Mouse (Mus musculus): Measurements from ENCODE around the gene Syt1. TPM values are rescaled to one million over a fixed set of nuclear protein-coding genes. Genes with fewer than 3 reads are reported as not detected.

The Syt1 gene
- polyA plus RNA-seq, 1 experiment: 0.67 TPM

GRCm38 (mm10) chr10:108483991-108484390 lies 526.8 kb downstream of the Syt1 start:
- H3K27ac ChIP-seq (ENCODE audit: insufficient read depth, low read depth, low read length): no peak overlapping the region

GRCm38 (mm10) chr10:108480146-108480850 lies 530.5 kb downstream of the Syt1 start:
- Histone ChIP-seq H3K36me3 (ENCODE audit: control insufficient read depth, insufficient read depth, low read length) (no peaks in the 10 kb centered on the region), H3K27ac (ENCODE audit: insufficient read depth, low read depth, low read length) (no peak overlapping the region), H3K4me1 (ENCODE audit: control insufficient read depth, insufficient read depth, insufficient read length, low read length) (no peaks in the 10 kb centered on the region), H3K27me3 (ENCODE audit: control insufficient read depth, insufficient read depth, low read length) (no peaks in the 10 kb centered on the region), H3K4me3 (ENCODE audit: low read depth, low read length) (no peak overlapping the region)
- WGBS: 87% methylated on average over 11 of the region's 11 CpGs
- TF ChIP-seq POLR2A (IDR thresholded peaks at IDR 0.05; ENCODE audit: low read depth, low read length) (no peak), CTCF (IDR thresholded peaks at IDR 0.05; ENCODE audit: extremely low read depth, insufficient read length, insufficient replicate concordance, low read depth, low read length) (no peak)

More at GRCm38 (mm10) chr10:108483991-108484390, 526.8 kb downstream of the Syt1 start:
- Histone ChIP-seq H3K4me3 (ENCODE audit: low read depth, low read length) (no peak overlapping the region), H3K4me1 (ENCODE audit: control insufficient read depth, insufficient read depth, insufficient read length, low read length) (no peaks in the 10 kb centered on the region), H3K36me3 (ENCODE audit: control insufficient read depth, insufficient read depth, low read length) (no peaks in the 10 kb centered on the region), H3K27me3 (ENCODE audit: control insufficient read depth, insufficient read depth, low read length) (no peaks in the 10 kb centered on the region)
- 81% methylated on average over 10 of the region's 10 CpGs for WGBS
- TF ChIP-seq POLR2A (IDR thresholded peaks at IDR 0.05; ENCODE audit: low read depth, low read length): no peak
- no peak for TF ChIP-seq CTCF (IDR thresholded peaks at IDR 0.05; ENCODE audit: extremely low read depth, insufficient read length, insufficient replicate concordance, low read depth, low read length)

- no peaks in the 10 kb centered on the region for H3K4me1 ChIP-seq (ENCODE audit: control insufficient read depth, insufficient read depth, insufficient read length, low read length)
- no peak overlapping the region for H3K27ac ChIP-seq (ENCODE audit: insufficient read depth, low read depth, low read length)
- no peaks in the 10 kb centered on the region for H3K36me3 ChIP-seq (ENCODE audit: control insufficient read depth, insufficient read depth, low read length)
- TF ChIP-seq CTCF (IDR thresholded peaks at IDR 0.05; ENCODE audit: extremely low read depth, insufficient read length, insufficient replicate concordance, low read depth, low read length): no peak
- no peak for TF ChIP-seq POLR2A (IDR thresholded peaks at IDR 0.05; ENCODE audit: low read depth, low read length)
- H3K27me3 ChIP-seq (ENCODE audit: control insufficient read depth, insufficient read depth, low read length): no peaks in the 10 kb centered on the region
- 41% methylated on average over 6 of the region's 6 CpGs for WGBS
- no peak overlapping the region for H3K4me3 ChIP-seq (ENCODE audit: low read depth, low read length)
These were observed 540.3 kb downstream of the Syt1 start for GRCm38 (mm10) chr10:108470319-108470955.

- 24% methylated on average over 8 of the region's 8 CpGs for WGBS
- H3K27ac ChIP-seq (ENCODE audit: insufficient read depth, low read depth, low read length): no peak overlapping the region
These were observed 544.2 kb downstream of the Syt1 start for GRCm38 (mm10) chr10:108466539-108466938.

GRCm38 (mm10) chr10:108461862-108462261 lies 548.9 kb downstream of the Syt1 start:
- H3K27ac ChIP-seq (ENCODE audit: insufficient read depth, low read depth, low read length): no peak overlapping the region
- no peak overlapping the region for H3K4me3 ChIP-seq (ENCODE audit: low read depth, low read length)
- H3K36me3 ChIP-seq (ENCODE audit: control insufficient read depth, insufficient read depth, low read length): no peaks in the 10 kb centered on the region
- 89% methylated on average over 2 of the region's 2 CpGs for WGBS
- TF ChIP-seq CTCF (IDR thresholded peaks at IDR 0.05; ENCODE audit: extremely low read depth, insufficient read length, insufficient replicate concordance, low read depth, low read length) (no peak), POLR2A (IDR thresholded peaks at IDR 0.05; ENCODE audit: low read depth, low read length) (no peak)
- H3K4me1 ChIP-seq (ENCODE audit: control insufficient read depth, insufficient read depth, insufficient read length, low read length): no peaks in the 10 kb centered on the region
- no peaks in the 10 kb centered on the region for H3K27me3 ChIP-seq (ENCODE audit: control insufficient read depth, insufficient read depth, low read length)

More at GRCm38 (mm10) chr10:108466539-108466938, 544.2 kb downstream of the Syt1 start:
- TF ChIP-seq CTCF (IDR thresholded peaks at IDR 0.05; ENCODE audit: extremely low read depth, insufficient read length, insufficient replicate concordance, low read depth, low read length) (no peak), POLR2A (IDR thresholded peaks at IDR 0.05; ENCODE audit: low read depth, low read length) (no peak)
- Histone ChIP-seq H3K36me3 (ENCODE audit: control insufficient read depth, insufficient read depth, low read length) (no peaks in the 10 kb centered on the region), H3K4me1 (ENCODE audit: control insufficient read depth, insufficient read depth, insufficient read length, low read length) (no peaks in the 10 kb centered on the region), H3K4me3 (ENCODE audit: low read depth, low read length) (no peak overlapping the region), H3K27me3 (ENCODE audit: control insufficient read depth, insufficient read depth, low read length) (no peaks in the 10 kb centered on the region)

GRCm38 (mm10) chr10:108457054-108457453 lies 553.7 kb downstream of the Syt1 start:
- Histone ChIP-seq H3K27ac (ENCODE audit: insufficient read depth, low read depth, low read length) (no peak overlapping the region), H3K27me3 (ENCODE audit: control insufficient read depth, insufficient read depth, low read length) (no peaks in the 10 kb centered on the region), H3K4me1 (ENCODE audit: control insufficient read depth, insufficient read depth, insufficient read length, low read length) (peaks cover 3% of the 10 kb centered on the region; the same call in 1 of the 2 replicates), H3K4me3 (ENCODE audit: low read depth, low read length) (no peak overlapping the region), H3K36me3 (ENCODE audit: control insufficient read depth, insufficient read depth, low read length) (no peaks in the 10 kb centered on the region)
- TF ChIP-seq CTCF (IDR thresholded peaks at IDR 0.05; ENCODE audit: extremely low read depth, insufficient read length, insufficient replicate concordance, low read depth, low read length): no peak
- 100% methylated on average over 2 of the region's 2 CpGs for WGBS

GRCm38 (mm10) chr10:108455883-108456282 lies 554.9 kb downstream of the Syt1 start:
- H3K4me1 ChIP-seq (ENCODE audit: control insufficient read depth, insufficient read depth, insufficient read length, low read length): peaks cover 3% of the 10 kb centered on the region; the same call in 1 of the 2 replicates
- H3K36me3 ChIP-seq (ENCODE audit: control insufficient read depth, insufficient read depth, low read length): no peaks in the 10 kb centered on the region
- TF ChIP-seq POLR2A (IDR thresholded peaks at IDR 0.05; ENCODE audit: low read depth, low read length): no peak
- no peak for TF ChIP-seq CTCF (IDR thresholded peaks at IDR 0.05; ENCODE audit: extremely low read depth, insufficient read length, insufficient replicate concordance, low read depth, low read length)
- no peaks in the 10 kb centered on the region for H3K27me3 ChIP-seq (ENCODE audit: control insufficient read depth, insufficient read depth, low read length)
- WGBS: 61% methylated on average over 2 of the region's 2 CpGs
- H3K27ac ChIP-seq (ENCODE audit: insufficient read depth, low read depth, low read length): no peak overlapping the region
- no peak overlapping the region for H3K4me3 ChIP-seq (ENCODE audit: low read depth, low read length)
